Mouse (Mus musculus) adrenal gland, adult 2 months (tissue): ENCODE results near the gene Nfat5. TPM values are rescaled to one million over a fixed set of nuclear protein-coding genes. Genes with fewer than 3 reads are reported as not detected.

Experiments
- DNase-seq: peaks from one replicate; pipeline ENCODE4 v3.0.0; 2021
- polyA plus RNA-seq: library from polyadenylated mRNA; depleted of rRNA; stranded (reverse); fragments of >200 nt; gene quantifications from 2 replicates; pipeline ENCODE4 v1.2.3, GENCODE M21; 2012
- total RNA-seq, 2 experiments: library from RNA; stranded (reverse); gene quantifications; 2 replicates each; pipeline ENCODE4 v1.2.3; 2021

The Nfat5 gene
- total and polyA plus RNA-seq, 3 experiments: 33.9 to 141 (median 89.8) TPM

DNA sequence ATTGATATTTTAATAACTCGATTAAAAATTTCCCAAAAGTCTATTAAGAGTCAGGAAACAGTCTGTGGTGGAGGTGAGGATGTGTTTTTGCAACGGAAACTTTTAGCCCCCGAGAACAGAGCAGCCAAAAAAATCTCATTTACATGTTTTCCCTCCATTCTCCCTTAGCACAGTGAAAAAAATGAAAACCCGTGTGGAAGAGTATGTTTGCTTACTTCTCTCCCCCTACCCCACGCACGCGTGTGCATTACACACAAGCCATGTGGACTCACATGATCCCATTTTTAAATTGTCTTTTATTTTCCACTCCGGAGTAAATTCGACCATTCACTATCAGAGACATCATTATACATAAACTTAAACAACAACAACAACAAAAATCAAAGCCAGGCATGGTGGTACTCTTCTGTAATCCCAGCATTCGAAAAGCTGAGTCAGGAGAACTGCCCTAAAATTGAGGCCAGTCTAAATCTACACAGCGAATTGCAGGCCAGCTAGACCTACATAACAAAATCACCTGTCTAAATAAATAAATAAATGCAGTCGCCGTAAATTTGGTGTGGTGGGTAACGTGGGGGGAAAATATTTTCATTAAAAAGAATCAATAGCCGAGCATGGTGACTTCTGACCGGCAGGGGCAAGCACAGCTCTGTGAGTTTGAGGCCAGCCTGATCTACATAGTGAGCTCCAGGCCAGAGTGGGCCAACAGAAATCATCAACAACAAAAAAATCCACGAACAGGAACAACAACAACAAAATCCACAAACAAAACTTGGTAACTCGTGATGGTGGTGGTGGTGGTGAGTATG lies 947 bp upstream of the Nfat5 start:
- no peak for DNase-seq

DNA sequence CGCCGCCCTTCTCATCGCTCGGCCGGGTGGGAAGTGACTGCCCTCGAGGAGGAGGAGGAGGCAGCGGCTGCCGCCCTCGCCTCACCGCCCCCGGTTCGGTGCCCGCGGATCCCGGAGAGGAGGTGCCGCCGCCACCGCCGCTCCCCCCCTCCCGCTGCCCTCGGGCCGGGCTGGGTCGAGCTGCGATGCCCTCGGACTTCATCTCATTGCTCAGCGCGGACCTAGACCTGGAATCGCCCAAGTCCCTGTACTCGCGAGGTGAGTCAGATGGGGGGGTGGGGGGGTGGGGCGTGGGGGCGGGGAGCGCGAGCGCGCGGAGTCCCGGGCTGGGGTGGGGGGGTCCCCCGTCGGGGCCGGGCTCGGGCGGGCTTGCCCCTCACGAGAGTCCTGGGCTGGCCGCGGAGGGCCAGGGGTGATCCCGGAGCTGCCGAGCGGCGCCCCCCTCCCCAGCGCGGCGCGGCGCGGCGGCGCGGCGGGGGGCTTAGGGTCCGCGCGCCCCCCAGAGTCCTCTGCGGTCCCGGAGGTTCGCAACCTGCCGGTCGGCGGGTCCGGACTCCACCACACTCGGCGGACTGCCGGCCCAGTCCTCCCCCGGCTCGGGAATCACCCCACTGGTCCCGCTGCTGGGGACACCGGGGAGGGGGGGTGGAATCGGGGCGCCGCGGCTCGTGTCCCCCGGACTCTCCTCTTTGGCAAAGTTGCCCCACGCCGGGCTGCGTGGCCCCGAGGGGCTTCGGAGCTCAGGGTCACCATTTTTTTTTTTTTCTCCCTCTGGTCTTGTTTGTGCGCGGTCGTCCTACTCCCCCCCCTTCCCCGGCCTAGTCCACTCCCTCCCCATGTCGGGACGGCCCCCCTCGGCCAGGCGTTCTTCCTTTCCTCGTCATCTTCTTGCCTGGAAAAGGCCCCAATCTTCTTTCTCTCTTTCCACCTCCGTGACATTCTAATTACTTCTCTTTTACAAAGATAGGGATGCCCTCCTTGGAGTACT lies 665 bp downstream of the Nfat5 start:
- DNase-seq: peak; percentile 85

GRCm38 (mm10) chr8:107295450-107295849 lies 2.2 kb downstream of the Nfat5 start:
- no peak for DNase-seq

GRCm38 (mm10) chr8:107311876-107312275 lies 18.6 kb downstream of the Nfat5 start:
- DNase-seq: no peak

DNA sequence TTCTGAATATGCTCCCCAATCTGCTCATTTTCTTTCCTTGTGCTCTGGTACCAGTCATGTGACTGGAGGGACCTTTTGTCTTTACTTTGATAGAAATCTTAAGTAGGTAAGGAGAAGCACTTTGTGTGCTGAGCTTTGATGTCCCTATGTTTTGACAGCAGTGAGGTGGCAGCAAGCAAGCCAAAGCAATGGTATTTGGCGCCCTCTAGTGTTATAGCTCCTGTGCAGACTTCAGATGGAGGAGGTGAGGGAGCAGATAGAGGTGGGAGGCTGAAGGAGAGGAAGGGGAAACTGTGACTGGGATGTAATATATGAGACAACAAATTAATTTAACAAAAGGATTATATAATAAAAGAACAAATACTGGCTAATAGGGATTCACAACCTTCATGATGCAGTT lies 30.9 kb downstream of the Nfat5 start:
- DNase-seq: peak; percentile 80

DNA sequence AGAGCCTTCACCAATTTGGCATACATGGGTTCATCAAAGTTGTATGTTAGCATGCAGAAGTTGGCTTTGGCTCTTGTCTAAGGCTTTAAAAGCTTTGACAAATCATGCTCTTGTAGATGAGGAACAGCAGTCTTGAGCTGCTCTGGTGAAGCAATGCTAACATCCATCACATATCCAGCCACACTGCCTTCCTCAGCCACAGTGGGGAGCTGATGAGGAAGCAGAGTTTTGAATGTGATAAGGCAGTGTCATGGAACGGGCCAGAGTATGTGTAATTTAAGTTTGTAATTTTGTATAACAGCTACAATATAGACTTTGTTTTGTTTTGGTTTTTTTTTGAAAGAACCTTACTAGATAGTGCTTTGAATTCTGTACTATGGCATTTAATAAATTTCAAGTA lies 36.3 kb downstream of the Nfat5 start:
- DNase-seq: no peak

DNA sequence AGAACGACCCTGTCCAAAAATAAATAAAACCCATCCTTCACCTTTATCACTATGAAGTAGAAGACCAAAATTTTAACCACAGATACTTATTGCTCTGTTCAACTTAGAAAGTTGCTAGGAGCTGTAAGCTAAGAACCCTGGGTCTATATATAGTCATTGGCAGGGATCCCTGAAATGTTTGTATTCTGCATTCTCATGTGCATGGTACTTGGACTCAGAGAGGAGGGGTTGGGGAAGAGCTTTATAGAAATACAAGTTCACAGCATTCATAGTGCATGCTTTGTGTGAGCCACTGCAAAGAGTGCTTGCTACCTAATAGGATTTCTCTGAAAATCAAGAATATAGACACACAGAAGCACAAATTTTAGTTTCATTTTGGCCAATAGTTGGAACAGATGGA lies 43.2 kb downstream of the Nfat5 start:
- no peak for DNase-seq

GRCm38 (mm10) chr8:107370311-107370710 lies 77.0 kb downstream of the Nfat5 start:
- peak; percentile 65 for DNase-seq

DNA sequence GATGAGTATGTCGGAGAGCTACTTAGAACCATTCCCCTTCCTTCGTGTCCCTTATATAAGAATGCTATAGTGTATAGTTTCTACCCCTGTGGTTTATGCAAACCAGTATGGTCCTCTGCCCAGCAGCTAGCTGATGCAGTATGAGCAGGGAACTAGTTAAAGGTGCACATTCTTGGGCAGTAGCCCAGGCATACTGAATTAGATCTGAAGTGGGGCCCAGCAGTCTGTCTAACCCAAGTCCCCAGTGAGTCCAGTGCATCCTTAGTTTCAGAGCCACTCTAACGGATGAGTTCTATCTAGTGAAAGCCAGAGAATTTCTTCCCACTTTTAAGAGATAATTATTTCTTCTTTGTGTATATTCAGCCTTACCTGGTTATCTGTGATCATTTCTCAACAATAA lies 84.1 kb downstream of the Nfat5 start:
- no peak for DNase-seq

- no peak for DNase-seq
Measured at GRCm38 (mm10) chr8:107380734-107381133, 87.5 kb downstream of the Nfat5 start.

DNA sequence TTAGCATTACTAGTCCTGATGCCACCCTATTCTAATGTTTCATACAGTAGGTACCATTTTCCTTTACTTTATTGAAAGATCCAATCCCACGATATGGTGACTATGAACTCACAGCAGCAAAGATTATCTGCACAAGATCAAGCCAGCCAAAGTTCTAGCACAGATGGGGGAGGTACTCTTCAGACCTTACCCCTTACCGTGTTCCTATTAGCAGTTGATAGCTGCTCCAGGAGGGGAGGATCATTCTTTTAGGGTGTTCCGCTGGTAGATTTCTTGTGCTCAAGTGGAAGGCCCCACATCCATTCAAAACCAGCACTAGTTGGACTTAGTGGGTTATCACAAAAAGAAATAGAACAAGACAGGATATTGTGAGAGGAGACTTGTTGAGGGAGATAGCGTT lies 88.4 kb downstream of the Nfat5 start:
- DNase-seq: no peak

DNA sequence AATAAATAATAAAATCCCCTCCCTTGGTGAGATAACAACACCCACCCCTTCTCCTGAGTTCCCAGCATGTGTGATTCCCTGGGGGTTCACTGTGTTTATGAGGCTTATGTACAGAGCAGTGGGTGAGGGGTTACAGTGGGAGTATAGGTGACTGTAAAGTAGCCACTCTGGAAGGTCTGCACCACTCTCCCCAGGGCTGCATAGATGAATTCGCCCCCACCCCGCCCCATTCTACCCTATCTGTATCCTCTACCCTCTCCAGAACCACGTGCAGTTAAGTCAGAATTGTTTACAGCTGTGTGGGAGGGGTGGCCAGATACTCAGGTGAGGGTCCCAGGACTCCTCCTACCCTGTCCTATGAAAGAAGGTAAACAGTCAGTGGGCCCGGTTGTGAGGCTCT lies 89.6 kb downstream of the Nfat5 start:
- no peak for DNase-seq

GRCm38 (mm10) chr8:107384651-107385050 lies 91.4 kb downstream of the Nfat5 start:
- no peak for DNase-seq

GRCm38 (mm10) chr8:107385063-107385462 lies 91.8 kb downstream of the Nfat5 start:
- no peak for DNase-seq

- DNase-seq: peak; percentile 52
Measured at GRCm38 (mm10) chr8:107386171-107386570, 92.9 kb downstream of the Nfat5 start.

DNA sequence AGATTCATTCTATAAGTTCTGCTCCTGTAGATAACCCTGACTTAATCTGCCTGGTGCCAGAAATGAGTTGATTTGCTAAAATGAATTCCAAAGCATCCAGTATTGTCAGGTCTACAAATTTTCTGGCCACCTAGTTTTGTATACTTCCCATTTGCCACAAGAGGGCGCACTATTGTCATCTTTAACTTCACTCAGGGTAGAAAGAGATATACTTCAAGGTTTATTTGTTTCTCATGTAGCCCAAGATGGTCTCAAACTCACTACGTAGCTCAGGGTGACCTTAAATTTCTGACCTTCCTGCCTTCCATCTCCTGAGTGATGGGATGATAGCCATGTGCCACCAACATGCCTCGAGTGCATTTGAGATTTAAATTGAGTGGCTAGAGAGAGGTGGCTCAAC lies 93.4 kb downstream of the Nfat5 start:
- DNase-seq: no peak

DNA sequence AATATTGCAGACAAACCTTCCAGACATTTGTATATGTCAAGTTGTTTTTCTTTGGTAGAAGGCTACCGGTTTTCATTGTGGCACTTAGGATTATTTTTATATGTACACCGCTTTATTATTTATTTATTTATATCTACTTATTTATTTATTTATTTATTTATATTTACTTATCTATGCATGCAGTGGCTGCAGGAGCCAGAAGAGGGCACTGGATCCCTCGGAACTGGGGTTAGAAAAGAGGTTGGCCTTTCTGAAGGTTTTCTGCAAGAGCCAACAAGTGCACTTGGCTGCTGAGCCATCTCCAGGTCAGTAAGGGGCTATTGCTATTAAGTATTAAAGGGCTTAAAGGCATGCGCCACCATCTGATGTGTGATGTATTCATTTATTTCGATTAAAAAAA lies 94.6 kb downstream of the Nfat5 start:
- peak; percentile 62 for DNase-seq

DNA sequence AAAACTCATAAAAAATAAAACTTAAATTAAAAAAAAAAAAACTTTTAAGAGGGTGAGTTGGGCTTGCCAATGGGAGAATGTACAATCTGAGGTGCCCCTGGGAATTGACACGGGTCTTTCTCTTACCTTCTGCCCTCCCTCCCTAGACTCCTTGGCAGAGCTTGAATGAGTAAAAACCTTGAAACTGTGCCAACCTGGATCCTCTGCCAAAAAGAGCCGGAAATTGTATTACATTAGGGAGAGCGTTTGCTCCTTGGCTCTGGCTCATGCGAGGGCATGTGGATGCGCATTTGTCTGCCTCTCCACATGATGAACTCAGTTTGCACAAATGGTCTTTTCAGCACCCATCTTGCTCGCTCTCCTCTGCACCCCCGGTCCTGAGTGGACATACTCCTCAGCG lies 96.3 kb downstream of the Nfat5 start:
- DNase-seq: peak; percentile 92

DNA sequence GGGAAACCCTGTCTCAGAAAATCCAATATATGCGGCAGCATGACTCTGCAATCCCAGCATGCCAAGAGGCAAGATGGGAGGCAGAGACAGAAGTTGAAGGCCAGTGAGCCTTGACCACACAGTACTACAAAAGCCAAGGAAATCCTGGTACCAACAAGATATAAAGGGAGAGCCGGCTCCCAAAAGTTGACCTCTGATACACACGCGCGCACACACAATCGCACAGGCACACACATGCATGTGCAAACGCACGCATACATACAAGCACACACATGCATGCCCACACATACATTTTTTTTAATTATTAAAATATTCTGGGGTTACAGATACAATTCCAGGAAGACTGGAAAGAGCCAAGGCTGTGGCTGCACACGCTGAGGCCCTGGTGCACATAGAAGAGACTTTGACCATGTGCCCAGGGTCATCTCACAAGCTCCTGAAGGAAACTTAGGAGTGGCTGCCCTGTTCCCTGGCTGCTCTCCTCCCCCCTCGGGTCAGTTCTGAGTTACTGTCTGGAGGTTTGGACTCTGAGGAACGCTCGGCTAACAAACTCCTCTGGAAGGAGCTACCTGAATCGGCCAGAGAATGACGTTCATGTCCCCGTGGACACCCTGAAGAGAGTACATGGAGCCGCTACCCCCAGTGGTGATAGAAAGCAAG lies 97.3 kb downstream of the Nfat5 start:
- DNase-seq: no peak

GRCm38 (mm10) chr8:107391136-107391516 lies 97.9 kb downstream of the Nfat5 start:
- no peak for DNase-seq

- no peak for DNase-seq
Measured at GRCm38 (mm10) chr8:107395397-107395796, 102.1 kb downstream of the Nfat5 start.

DNA sequence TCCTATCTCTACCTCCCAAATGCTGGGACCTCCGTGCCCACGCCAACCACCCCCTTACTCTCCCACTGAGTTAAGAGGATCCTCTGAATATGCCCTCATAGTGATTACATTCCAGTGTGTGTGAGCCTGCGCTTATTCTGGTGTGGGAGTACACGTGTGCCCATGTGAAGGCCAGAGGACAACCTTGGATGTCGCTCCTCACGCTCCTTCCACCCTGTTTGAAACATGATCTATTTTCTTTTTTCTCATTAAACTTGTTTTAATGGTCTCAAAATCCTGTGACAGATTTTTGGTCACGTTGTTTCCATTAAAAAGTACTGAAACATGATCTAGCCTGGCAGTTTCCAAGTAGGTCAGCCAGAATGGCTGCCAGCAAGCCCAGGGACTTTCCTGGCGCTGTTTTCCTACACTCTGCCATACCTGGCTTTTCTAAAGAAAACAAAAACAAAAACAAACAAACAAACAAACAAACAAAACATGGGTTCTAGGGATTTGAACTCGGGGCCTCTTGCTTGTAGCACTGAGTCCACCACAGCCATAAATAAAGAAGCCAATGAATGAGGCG lies 102.9 kb downstream of the Nfat5 start:
- peak; percentile 50 for DNase-seq
